Mouse (Mus musculus): ENCODE measurements around the gene Art4. TPM values are rescaled to one million over a fixed set of nuclear protein-coding genes. Genes with fewer than 3 reads are reported as not detected.

The Art4 gene
- total and polyA plus RNA-seq, 3 experiments, result 0.34 to 1.0 (median 0.48) TPM

- Histone ChIP-seq H3K4me2 (ENCODE audit: insufficient read depth, low read depth, poor library complexity, severe bottlenecking) (no peak overlapping the region), H3K9me3 (replicated peaks; ENCODE audit: low read length) (no peaks in the 10 kb centered on the region), H3K27me3 (replicated peaks) (no peaks in the 10 kb centered on the region), H3K27ac (ENCODE audit: insufficient read depth, low read depth) (no peak overlapping the region), H3K4me3 (replicated peaks in 1 of 3; ENCODE audit: low read depth in 2 of 3, low read length in 2 of 3, poor library complexity in 1 of 3) (no peak overlapping the region), H3K9ac (ENCODE audit: insufficient read depth, low read depth) (no peak overlapping the region), H3K4me1 (ENCODE audit: control insufficient read depth in 1 of 2, insufficient read depth in 2 of 2) (peaks cover 31 to 52% of the 10 kb centered on the region in 2 experiments), H3K79me2 (replicated peaks; ENCODE audit: control insufficient read depth, extremely low read depth, insufficient read depth, poor library complexity, severe bottlenecking) (no peaks in the 10 kb centered on the region), H3K36me3 (replicated peaks in 1 of 2; ENCODE audit: control insufficient read depth in 1 of 2, insufficient read depth in 1 of 2, low read length in 1 of 2) (peaks cover 11 to 35% of the 10 kb centered on the region in 2 experiments)
- no peak for DNase-seq (ENCODE audit: extremely low read depth)
- dilution Hi-C loops (cut with MboI; ENCODE audit: extremely low pct_ligation_motif_present, extremely low pct_unique_long_range_greater_than_20kb, low sequenced_read_pairs) (loop anchor here (25.0 kb wide), 1 partner anchor 131 kb away; no protein-coding TSS in a partner anchor), in situ Hi-C loops (cut with MboI; ENCODE audit: low pct_ligation_motif_present, low pct_unique_long_range_greater_than_20kb, low sequenced_read_pairs) (loop anchor here (5.0 kb wide), 1 partner anchor 131 kb away; no protein-coding TSS in a partner anchor)
- TF ChIP-seq CHD2 (IDR thresholded peaks at IDR 0.05; ENCODE audit: low read length), result no peak
- TF ChIP-seq MAX (IDR thresholded peaks at IDR 0.05; ENCODE audit: low read length), result no peak
These were observed 1.4 kb downstream of the Art4 start for GRCm38 (mm10) chr6:136856071-136856636.

GRCm38 (mm10) chr6:136855183-136855582, 2.4 kb downstream of the Art4 start:
- Histone ChIP-seq H3K27me3 (replicated peaks) (no peaks in the 10 kb centered on the region), H3K27ac (ENCODE audit: insufficient read depth, low read depth) (peak overlapping the region; percentile 51; the same call in 1 of the 2 replicates), H3K36me3 (replicated peaks in 1 of 2; ENCODE audit: control insufficient read depth in 1 of 2, insufficient read depth in 1 of 2, low read length in 1 of 2) (peaks cover 14 to 41% of the 10 kb centered on the region in 2 experiments), H3K4me2 (ENCODE audit: insufficient read depth, low read depth, poor library complexity, severe bottlenecking) (peak overlapping the region; percentile 68; the same call in 1 of the 2 replicates), H3K79me2 (replicated peaks; ENCODE audit: control insufficient read depth, extremely low read depth, insufficient read depth, poor library complexity, severe bottlenecking) (no peaks in the 10 kb centered on the region), H3K4me1 (ENCODE audit: control insufficient read depth in 1 of 2, insufficient read depth in 2 of 2) (peaks cover 34 to 59% of the 10 kb centered on the region in 2 experiments), H3K4me3 (replicated peaks in 1 of 3; ENCODE audit: low read depth in 2 of 3, low read length in 2 of 3, poor library complexity in 1 of 3) (no peak overlapping the region), H3K9ac (ENCODE audit: insufficient read depth, low read depth) (no peak overlapping the region), H3K9me3 (replicated peaks; ENCODE audit: low read length) (no peaks in the 10 kb centered on the region)
- no peak for TF ChIP-seq SMC3 (IDR thresholded peaks at IDR 0.05; ENCODE audit: low read depth, low read length)
- TF ChIP-seq BHLHE40 (IDR thresholded peaks at IDR 0.05; ENCODE audit: low read depth, low read length), result peak; percentile 52
- peak; percentile 38 for TF ChIP-seq EP300 (IDR thresholded peaks at IDR 0.05; ENCODE audit: low read length)
- no peak for TF ChIP-seq MAX (IDR thresholded peaks at IDR 0.05; ENCODE audit: low read length)
- no peak for TF ChIP-seq GABPA (IDR thresholded peaks at IDR 0.05; ENCODE audit: insufficient replicate concordance, low read depth, low read length)
- TF ChIP-seq ETS1 (conservative IDR thresholded peaks at IDR 0.05; ENCODE audit: low read depth, low read length), result 0 out of 2 replicates have a peak, but pooled peaks have one; percentile 14
- dilution Hi-C loops (cut with MboI; ENCODE audit: extremely low pct_ligation_motif_present, extremely low pct_unique_long_range_greater_than_20kb, low sequenced_read_pairs), result loop anchor here (25.0 kb wide), 1 partner anchor 132 kb away; no protein-coding TSS in a partner anchor
- DNase-seq (ENCODE audit: extremely low read depth), result peak; percentile 51
- in situ Hi-C loops (cut with MboI; ENCODE audit: low pct_ligation_motif_present, low pct_unique_long_range_greater_than_20kb, low sequenced_read_pairs), result loop anchor here (5.0 kb wide), 1 partner anchor 132 kb away; no protein-coding TSS in a partner anchor

GRCm38 (mm10) chr6:136854361-136854781, 3.2 kb downstream of the Art4 start:
- DNase-seq (ENCODE audit: extremely low read depth), result peak; percentile 20
- no peak overlapping the region for H3K9ac ChIP-seq (ENCODE audit: insufficient read depth, low read depth)

More at GRCm38 (mm10) chr6:136854361-136854781, 3.2 kb downstream of the Art4 start:
- 0 out of 2 replicates have a peak, but pooled peaks have one; percentile 23 for TF ChIP-seq RCOR1 (conservative IDR thresholded peaks at IDR 0.05; ENCODE audit: low read depth, low read length)
- 0 out of 2 replicates have a peak, but pooled peaks have one; percentile 2 for TF ChIP-seq MYC (IDR thresholded peaks at IDR 0.05; ENCODE audit: low read depth, low read length)
- no peak for TF ChIP-seq NRF1 (IDR thresholded peaks at IDR 0.05; ENCODE audit: low read depth, low read length)
- 0 out of 2 replicates have a peak, but pooled peaks have one; percentile 24 for TF ChIP-seq TCF12 (IDR thresholded peaks at IDR 0.05; ENCODE audit: low read depth, low read length)
- no peak for TF ChIP-seq SIN3A (IDR thresholded peaks at IDR 0.05; ENCODE audit: low read length)
- Histone ChIP-seq H3K4me2 (ENCODE audit: insufficient read depth, low read depth, poor library complexity, severe bottlenecking) (peak overlapping the region; percentile 68), H3K9me3 (replicated peaks; ENCODE audit: low read length) (no peaks in the 10 kb centered on the region), H3K27ac (ENCODE audit: insufficient read depth, low read depth) (peak overlapping the region; percentile 51), H3K36me3 (replicated peaks in 1 of 2; ENCODE audit: control insufficient read depth in 1 of 2, insufficient read depth in 1 of 2, low read length in 1 of 2) (peaks cover 14 to 38% of the 10 kb centered on the region in 2 experiments), H3K4me3 (replicated peaks in 1 of 3; ENCODE audit: low read depth in 2 of 3, low read length in 2 of 3, poor library complexity in 1 of 3) (peak overlapping the region in 1 of 3 experiments; percentile 21), H3K4me1 (ENCODE audit: control insufficient read depth in 1 of 2, insufficient read depth in 2 of 2) (peaks cover 34 to 67% of the 10 kb centered on the region in 2 experiments), H3K79me2 (replicated peaks; ENCODE audit: control insufficient read depth, extremely low read depth, insufficient read depth, poor library complexity, severe bottlenecking) (no peaks in the 10 kb centered on the region), H3K27me3 (replicated peaks) (no peaks in the 10 kb centered on the region)
- in situ Hi-C loops (cut with MboI; ENCODE audit: low pct_ligation_motif_present, low pct_unique_long_range_greater_than_20kb, low sequenced_read_pairs), result no loop called here
- dilution Hi-C loops (cut with MboI; ENCODE audit: extremely low pct_ligation_motif_present, extremely low pct_unique_long_range_greater_than_20kb, low sequenced_read_pairs), result loop anchor here (25.0 kb wide), 1 partner anchor 133 kb away; no protein-coding TSS in a partner anchor

All from CH12.LX (cell line).